Mouse (Mus musculus): ENCODE measurements around the gene 4930469K13Rik.

Gene 4930469K13Rik

GRCm38 (mm10) chr11:33992938-33993337 lies 105.4 kb downstream of the 4930469K13Rik start, which contains the start of gene Kcnip1:
Kcnip1 (minus strand) TSS chr11:33993152.
- DNase-seq (ENCODE audit: low spot score in 2 of 2) = no peak

GRCm38 (mm10) chr11:33990002-33990401 lies 108.4 kb downstream of the 4930469K13Rik start:
- DNase-seq (ENCODE audit: low spot score in 2 of 2) = no peak

- DNase-seq (ENCODE audit: low spot score in 2 of 2) = no peak
Measured at GRCm38 (mm10) chr11:33986525-33986924, 111.8 kb downstream of the 4930469K13Rik start.

GRCm38 (mm10) chr11:33980146-33980545 lies 118.2 kb downstream of the 4930469K13Rik start:
- no peak for DNase-seq (ENCODE audit: low spot score in 2 of 2)

GRCm38 (mm10) chr11:33975121-33975520 lies 123.2 kb downstream of the 4930469K13Rik start:
- no peak for DNase-seq (ENCODE audit: low spot score in 2 of 2)

GRCm38 (mm10) chr11:33974341-33975040 lies 123.9 kb downstream of the 4930469K13Rik start:
- DNase-seq (ENCODE audit: low spot score in 2 of 2) = no peak

- DNase-seq (ENCODE audit: low spot score in 2 of 2) = no peak
Measured at GRCm38 (mm10) chr11:33972114-33972513, 126.2 kb downstream of the 4930469K13Rik start.

GRCm38 (mm10) chr11:33969199-33969598 lies 129.2 kb downstream of the 4930469K13Rik start:
- no peak for DNase-seq (ENCODE audit: low spot score in 2 of 2)

- no peak for DNase-seq (ENCODE audit: low spot score in 2 of 2)
Measured at GRCm38 (mm10) chr11:33967708-33968107, 130.6 kb downstream of the 4930469K13Rik start.

- DNase-seq (ENCODE audit: low spot score in 2 of 2) = no peak
Measured at GRCm38 (mm10) chr11:33965380-33965779, 133.0 kb downstream of the 4930469K13Rik start.

GRCm38 (mm10) chr11:33962688-33963407 lies 135.5 kb downstream of the 4930469K13Rik start, which contains the start of gene Kcnmb1:
Kcnmb1 (plus strand) TSS chr11:33963013.
- DNase-seq (ENCODE audit: low spot score in 2 of 2) = no peak

GRCm38 (mm10) chr11:33962178-33962577 lies 136.2 kb downstream of the 4930469K13Rik start:
- no peak for DNase-seq (ENCODE audit: low spot score in 2 of 2)

GRCm38 (mm10) chr11:33958713-33959112 lies 139.6 kb downstream of the 4930469K13Rik start:
- peak in 1 of 2 experiments; percentile 29 for DNase-seq (ENCODE audit: low spot score in 2 of 2)

- DNase-seq (ENCODE audit: low spot score in 2 of 2) = no peak
Measured at GRCm38 (mm10) chr11:33957595-33957994, 140.8 kb downstream of the 4930469K13Rik start.

GRCm38 (mm10) chr11:33956623-33957022 lies 141.7 kb downstream of the 4930469K13Rik start:
- DNase-seq (ENCODE audit: low spot score in 2 of 2) = no peak

GRCm38 (mm10) chr11:33955982-33956381 lies 142.4 kb downstream of the 4930469K13Rik start:
- no peak for DNase-seq (ENCODE audit: low spot score in 2 of 2)

- no peak for DNase-seq (ENCODE audit: low spot score in 2 of 2)
Measured at GRCm38 (mm10) chr11:33951684-33952625, 146.4 kb downstream of the 4930469K13Rik start.

GRCm38 (mm10) chr11:33951155-33951554 lies 147.2 kb downstream of the 4930469K13Rik start:
- DNase-seq (ENCODE audit: low spot score in 2 of 2) = no peak

GRCm38 (mm10) chr11:33946501-33946900 lies 151.9 kb downstream of the 4930469K13Rik start:
- DNase-seq (ENCODE audit: low spot score in 2 of 2) = no peak

GRCm38 (mm10) chr11:33944786-33945328 lies 153.5 kb downstream of the 4930469K13Rik start:
- DNase-seq (ENCODE audit: low spot score in 2 of 2) = no peak

GRCm38 (mm10) chr11:33944067-33944785 lies 154.1 kb downstream of the 4930469K13Rik start:
- DNase-seq (ENCODE audit: low spot score in 2 of 2) = no peak

Data from left cerebral cortex, adult 9 months (tissue).